Mouse (Mus musculus): ENCODE results near the gene Mapkapk5.

DNA sequence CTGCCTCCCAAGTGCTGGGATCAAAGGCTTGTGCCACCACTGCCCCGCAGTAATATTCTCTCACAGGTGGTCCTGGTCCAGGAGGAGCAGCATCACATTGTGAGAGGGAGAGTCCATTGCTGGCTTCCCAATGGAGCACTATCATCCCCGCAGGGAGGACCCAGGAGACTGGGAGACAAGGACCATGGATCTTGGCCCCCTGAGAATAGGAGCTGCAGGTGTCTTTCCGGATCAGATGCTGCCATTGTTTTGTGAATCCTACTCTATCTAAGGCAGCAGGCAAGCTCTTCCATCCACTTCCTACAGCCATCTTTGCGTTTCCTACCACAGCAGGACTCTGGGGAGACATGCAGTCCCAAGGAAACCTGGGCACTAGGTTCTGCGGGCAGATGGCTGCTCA, 40.0 kb upstream of the Mapkapk5 start:
- no peak for TF ChIP-seq CTCF (IDR thresholded peaks at IDR 0.05; ENCODE audit: low read depth, low read length)
- TF ChIP-seq GATA1 (IDR thresholded peaks at IDR 0.05; ENCODE audit: borderline replicate concordance, low read length): no peak
- no peak for TF ChIP-seq POLR2AphosphoS5 (IDR thresholded peaks at IDR 0.05; ENCODE audit: insufficient replicate concordance, low read depth, low read length)
- TF ChIP-seq TAL1 (conservative IDR thresholded peaks at IDR 0.05; ENCODE audit: low read depth, low read length): no peak
- no peak for TF ChIP-seq GATA2 (IDR thresholded peaks at IDR 0.05; ENCODE audit: borderline replicate concordance, low read depth, low read length)
